Mouse (Mus musculus) embryo, embryonic 11 days (tissue): ENCODE measurements at regions not wholly inside any gene's neighbourhood (a gene's known extent, or its start where the extent isn't known, plus 50 kb on each side); places are given as distances from the start of the nearest gene placed in this dataset.

Experiments used
- DNase-seq: peaks from one replicate; pipeline ENCODE4 v3.0.0-alpha.2; 2015

DNA sequence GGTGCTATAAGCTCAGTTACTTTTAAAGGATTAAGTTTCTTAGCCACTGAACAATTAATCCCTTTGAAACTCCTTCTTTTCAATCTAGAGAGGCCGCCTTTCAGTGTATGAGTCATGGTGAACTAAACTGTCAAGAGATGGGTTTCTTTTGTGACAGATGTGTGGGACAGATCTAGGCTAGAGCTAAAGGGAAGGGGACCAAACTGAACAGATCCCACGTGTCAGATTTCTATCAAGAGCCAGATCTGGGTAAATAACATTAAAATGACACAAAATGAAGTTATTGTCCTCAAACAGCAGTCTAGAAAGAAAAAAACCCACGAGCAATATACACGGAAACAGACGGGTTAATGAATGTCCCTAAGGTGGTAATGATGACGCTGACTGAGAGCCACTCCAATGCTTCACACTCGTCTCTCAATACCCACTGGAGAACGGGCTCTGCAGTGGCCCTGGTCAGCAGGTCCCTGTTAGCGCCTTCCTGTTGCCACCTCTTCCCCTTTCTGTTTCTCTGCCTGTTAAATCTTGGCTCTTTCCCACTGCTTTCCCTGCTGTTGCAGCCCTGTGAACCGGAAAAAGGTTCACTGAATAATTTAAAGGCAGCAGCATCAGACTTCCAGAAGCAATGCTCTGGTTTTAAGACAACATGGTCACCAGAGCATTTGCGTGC is 52.7 kb upstream of the Rab3gap2 start:
- no peak for DNase-seq

- DNase-seq, result no peak
These were observed 53.3 kb upstream of the Rab3gap2 start for GRCm38 (mm10) chr1:185150431-185151129.

GRCm38 (mm10) chr1:185144791-185145190 is 59.1 kb upstream of the Rab3gap2 start:
- no peak for DNase-seq

DNA sequence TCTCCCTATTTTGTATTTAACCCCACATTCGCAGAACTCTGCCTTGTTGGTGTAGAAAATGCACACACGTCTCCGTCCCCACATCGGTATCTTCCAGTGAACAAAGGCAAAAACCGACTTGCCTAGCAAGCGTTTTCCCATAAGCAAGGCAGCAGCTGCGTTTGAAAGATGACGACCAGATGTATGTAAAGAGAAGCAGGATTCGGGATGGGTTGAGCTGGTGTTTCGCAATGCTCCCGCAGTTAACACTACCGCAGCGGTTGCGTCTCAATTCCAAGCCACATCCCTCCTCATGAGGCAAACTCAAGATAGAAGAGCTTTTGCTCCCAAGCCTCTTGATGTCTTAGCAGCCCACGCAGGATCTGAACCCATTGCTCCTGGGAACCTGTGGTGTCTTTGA is 59.9 kb upstream of the Rab3gap2 start:
- no peak for DNase-seq

- no peak for DNase-seq
These were observed 63.6 kb upstream of the Rab3gap2 start for GRCm38 (mm10) chr1:185140317-185140716.

DNA sequence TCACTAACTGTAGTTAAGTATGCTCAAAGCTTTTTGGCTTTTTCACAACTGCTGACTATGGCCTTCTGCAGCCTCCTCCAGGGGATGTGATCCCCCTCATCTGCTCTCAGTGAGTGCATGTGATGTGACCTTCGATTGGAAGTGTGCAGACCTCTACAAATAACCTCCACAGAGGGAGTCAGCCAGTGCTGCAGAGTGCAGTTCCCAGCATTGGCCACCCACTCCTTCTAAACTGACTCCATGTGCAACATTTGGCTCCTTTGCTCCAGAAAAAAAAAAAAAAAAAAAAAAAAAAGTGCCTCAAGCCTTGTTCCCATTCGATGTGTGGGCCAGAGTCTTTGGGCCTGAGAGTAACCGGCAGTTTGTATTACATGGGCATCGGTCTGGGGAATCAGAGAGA is 75.7 kb upstream of the Rab3gap2 start:
- no peak for DNase-seq

GRCm38 (mm10) chr1:185125737-185126286 is 78.1 kb upstream of the Rab3gap2 start:
- DNase-seq, result no peak

DNA sequence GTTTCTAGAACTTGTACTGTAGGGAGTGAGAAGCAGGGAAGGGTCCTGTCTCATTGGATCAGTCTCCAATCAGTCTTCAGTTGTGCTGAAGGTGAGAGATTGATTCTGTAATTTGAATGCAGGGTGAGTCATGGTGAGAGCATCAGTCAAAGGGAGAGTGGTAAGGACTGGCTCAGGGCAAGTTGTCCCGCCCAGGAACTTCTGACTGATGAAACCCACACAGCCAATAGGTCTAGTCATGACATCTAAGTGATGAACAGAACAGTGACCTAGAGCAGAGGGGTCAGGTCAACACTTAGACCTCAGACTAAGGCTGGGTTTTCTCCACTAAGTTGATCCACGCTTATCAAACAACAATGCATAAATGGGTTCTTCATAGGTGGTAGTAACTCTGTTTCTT is 82.4 kb upstream of the Rab3gap2 start:
- no peak for DNase-seq

DNA sequence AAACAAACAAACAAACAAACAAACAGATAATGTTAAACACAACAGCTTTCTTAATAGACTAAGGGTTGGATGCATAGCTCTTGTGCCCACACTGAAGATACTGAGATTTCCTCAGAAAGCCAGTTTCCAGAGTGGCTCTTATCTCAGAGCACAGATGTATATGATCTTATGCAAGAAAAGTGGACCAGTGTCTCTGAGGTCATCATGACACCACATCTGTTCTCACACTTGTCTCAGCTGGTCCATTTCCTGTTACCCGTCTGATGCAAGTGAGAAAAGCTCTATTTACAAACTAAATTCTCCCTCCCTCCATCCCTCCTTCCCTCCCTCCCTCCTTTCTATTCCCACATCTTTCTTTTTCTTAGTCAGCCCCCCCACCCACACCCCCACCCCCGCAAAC is 83.5 kb upstream of the Rab3gap2 start:
- DNase-seq, result no peak

DNA sequence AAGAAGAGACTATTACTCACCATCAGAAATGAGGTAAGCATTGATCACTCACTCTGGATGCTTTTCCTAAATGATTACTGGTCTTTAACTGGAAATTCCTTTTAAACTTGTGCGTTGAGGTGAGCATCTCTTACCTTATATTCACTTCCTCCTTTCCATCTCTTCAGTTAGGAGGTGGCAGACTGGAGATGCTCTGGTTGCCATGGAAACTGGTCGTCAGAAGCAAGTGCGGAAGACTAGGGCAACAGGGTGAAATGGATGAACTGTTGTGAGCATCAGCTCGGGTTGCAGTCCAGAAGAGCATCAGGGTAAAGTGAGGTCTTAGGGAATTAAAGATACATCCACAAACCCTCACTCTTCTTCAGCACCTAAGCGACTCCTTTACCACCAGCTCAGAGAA is 86.2 kb upstream of the Rab3gap2 start:
- DNase-seq, result no peak

- no peak for DNase-seq
These were observed 90.2 kb upstream of the Rab3gap2 start for GRCm38 (mm10) chr1:185113687-185114086.

DNA sequence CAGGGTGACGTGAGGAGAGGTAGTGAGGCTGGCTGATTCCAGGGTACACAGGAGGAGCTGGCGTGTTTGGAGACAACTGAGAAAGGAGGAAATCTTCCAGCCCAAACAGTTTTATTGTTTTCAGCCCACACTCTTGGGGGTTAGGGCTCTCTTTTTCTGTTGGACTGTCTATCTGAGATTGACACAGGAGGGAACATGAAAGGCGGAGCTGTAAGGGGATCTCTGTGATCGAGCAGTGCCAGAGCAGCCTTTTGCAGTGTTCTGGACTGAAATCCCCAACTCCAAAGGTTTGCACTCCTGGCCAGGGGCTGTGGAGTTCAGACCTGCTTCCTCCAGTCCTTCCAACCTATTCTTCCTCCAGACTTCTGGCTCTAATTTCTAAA is 91.9 kb upstream of the Rab3gap2 start:
- no peak for DNase-seq

GRCm38 (mm10) chr1:185111347-185112016 is 92.4 kb upstream of the Rab3gap2 start:
- DNase-seq, result no peak

DNA sequence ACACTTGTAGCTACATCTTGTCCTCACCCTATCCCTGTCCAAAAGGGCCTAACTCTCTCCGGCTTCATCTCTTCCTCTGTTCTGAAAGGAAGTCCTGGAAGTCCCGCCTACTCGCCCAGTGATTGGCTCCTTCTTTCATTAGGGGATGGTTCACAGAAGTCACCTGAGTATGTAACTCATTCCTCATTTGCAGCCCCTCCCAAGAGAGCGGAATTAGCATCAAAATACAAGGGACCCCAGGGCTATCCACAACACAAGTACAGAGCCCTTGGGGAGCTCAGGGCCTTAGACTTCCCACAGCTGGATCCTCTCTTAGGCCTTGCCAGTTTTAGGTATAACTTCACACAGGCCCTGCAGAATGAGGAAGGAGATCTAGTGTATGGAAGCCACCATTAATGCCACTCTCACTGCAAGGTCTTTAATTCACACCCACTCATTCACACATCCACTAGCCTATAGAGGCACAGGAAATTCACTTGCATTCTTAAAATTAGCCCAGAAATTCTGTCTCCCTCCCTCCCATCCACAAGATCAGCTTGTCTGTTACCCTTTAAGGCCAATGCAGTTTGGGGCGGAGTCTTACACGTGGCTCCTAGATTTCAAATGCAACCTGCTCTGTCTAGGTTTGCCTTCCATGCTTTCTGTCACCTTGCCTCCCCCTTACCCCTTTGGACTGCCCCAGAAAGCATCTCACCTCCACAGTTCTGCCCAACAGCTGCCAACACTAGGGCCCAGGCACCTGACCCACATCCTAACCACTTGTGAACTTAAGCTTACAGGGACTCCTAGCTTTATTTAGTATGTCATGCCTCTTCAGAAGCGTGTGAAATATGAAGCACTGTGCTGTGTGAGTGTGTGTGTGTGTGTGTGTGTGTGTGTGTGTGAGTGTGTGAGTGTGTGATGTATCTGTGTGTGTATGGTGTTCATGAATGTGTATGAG is 98.7 kb upstream of the Rab3gap2 start:
- DNase-seq, result peak; percentile 38

- no peak for DNase-seq
These were observed 100.1 kb upstream of the Rab3gap2 start for GRCm38 (mm10) chr1:185103803-185104202.

GRCm38 (mm10) chr1:185098975-185099958 is 99.9 kb upstream of the Mark1 start:
- peak; percentile 59 for DNase-seq

- peak; percentile 43 for DNase-seq
These were observed 99.0 kb upstream of the Mark1 start for GRCm38 (mm10) chr1:185098195-185098974.

DNA sequence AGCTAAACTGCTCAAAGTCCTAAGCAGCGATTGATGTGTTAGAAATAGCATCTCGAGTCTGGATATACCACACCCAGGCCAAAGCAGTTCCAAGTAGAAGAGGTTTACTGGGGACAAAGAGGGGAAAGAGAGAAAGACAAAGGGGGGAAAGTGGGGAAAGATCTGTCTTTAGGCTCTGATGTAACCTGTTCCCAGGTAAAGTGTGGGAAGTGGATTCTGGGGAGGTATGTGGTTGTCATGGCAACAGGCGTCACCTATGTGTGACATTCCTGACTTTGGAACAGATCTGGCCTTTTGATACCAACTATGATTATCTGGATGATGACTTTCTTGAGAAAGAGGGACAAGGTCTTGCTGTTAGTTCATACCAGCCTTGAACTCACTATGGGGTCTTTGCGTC is 97.4 kb upstream of the Mark1 start:
- no peak for DNase-seq

GRCm38 (mm10) chr1:185092757-185093156 is 93.4 kb upstream of the Mark1 start:
- no peak for DNase-seq

DNA sequence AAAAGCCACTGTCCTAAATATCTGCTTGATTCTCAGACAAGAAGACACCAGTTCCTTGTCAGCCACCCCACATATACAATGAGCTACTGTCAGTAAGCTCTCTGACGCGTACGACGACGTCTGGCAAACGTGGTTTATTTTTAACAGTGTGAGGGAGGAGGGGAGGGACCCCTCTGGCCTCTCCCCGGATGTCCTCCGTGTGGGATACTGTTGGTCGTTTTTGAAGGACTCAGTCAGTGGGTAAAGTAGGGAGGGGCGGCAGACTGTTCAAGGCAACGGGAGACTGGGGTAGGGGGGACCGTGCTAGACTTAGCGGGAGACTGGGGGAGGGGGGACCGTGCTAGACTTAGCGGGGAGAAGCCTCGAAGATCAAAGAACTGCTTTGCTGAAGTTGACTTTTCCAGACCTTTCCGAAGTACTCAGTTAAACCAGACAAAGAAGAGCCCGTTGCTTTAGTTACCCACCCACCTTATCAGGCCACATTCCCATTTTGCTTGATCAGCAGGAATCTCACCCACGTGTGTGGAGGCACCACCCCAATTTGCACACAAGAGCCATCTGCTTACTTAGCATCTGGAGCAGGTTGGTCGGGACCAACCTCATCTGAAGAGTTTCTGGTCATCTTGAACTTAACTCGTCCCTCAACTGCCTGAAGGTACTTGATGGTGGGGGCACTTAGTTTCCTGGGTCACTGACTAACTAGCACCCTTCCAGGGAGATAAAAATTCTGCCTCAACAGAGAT is 92.6 kb upstream of the Mark1 start:
- peak; percentile 24 for DNase-seq
